Mouse (Mus musculus) megakaryocyte, embryonic 14.5 days (primary cell): Measurements from ENCODE around the gene Sh3pxd2a.

Source experiments
- FLI1 ChIP-seq: IDR thresholded peaks from 2 replicates; pipeline ENCODE4 v1.6.1; 2012; ENCODE audit warnings: low read length, inconsistent platforms, mixed read lengths
- GATA1 ChIP-seq: IDR thresholded peaks from 3 replicates; pipeline ENCODE4 v1.6.1; 2012; ENCODE audit warnings: mixed read lengths, low read length, inconsistent platforms, borderline replicate concordance

- no peak for TF ChIP-seq FLI1
- no peak for TF ChIP-seq GATA1
Measured at GRCm38 (mm10) chr19:47429245-47429644, 35.0 kb downstream of the Sh3pxd2a start.
